Mouse (Mus musculus) stomach, embryonic 16.5 days (tissue): ENCODE data around the gene Bcl2l12. TPM values are rescaled to one million over a fixed set of nuclear protein-coding genes. Genes with fewer than 3 reads are reported as not detected.
A peak's percentile ranks its signal among the peaks of the same experiment; 100 is the strongest.

Experiments used
- ATAC-seq: fragments of 200-750 bp; cut with Nextera tagmentation; 2 replicates; pipeline ENCODE4 v1.8.0; 2017; ENCODE audit warnings: moderate number of reproducible peaks, moderate TSS enrichment; ENCODE audit not compliant: insufficient read depth, low FRiP score
- H3K27ac ChIP-seq: fragments of 300-500 bp; sonication (generic); 2 replicates; pipeline ENCODE4 v1.5.1; 2014; ENCODE audit warnings: low read length
- H3K27me3 ChIP-seq: fragments of 300-500 bp; sonication (generic); 2 replicates; pipeline ENCODE4 v1.6.1; 2014; ENCODE audit warnings: low read length, control low read depth, mixed read lengths; ENCODE audit not compliant: control insufficient read depth, insufficient read depth
- H3K36me3 ChIP-seq: fragments of 300-500 bp; sonication (generic); 2 replicates; pipeline ENCODE4 v1.6.1; 2014; ENCODE audit warnings: low read length; ENCODE audit not compliant: control insufficient read depth, insufficient read depth
- H3K4me1 ChIP-seq: fragments of 300-500 bp; sonication (generic); 2 replicates; pipeline ENCODE4 v1.6.1; 2014; ENCODE audit warnings: low read length, control low read depth, mixed read lengths; ENCODE audit not compliant: control insufficient read depth, insufficient read depth
- H3K4me2 ChIP-seq: fragments of 300-500 bp; sonication (generic); 2 replicates; pipeline ENCODE4 v1.6.1; 2014; ENCODE audit warnings: low read depth, low read length, mixed read lengths
- H3K4me3 ChIP-seq: fragments of 300-500 bp; sonication (generic); replicated peaks from 2 replicates; pipeline ENCODE4 v1.5.1; 2014; ENCODE audit warnings: mild to moderate bottlenecking, low read length
- H3K9ac ChIP-seq: fragments of 300-500 bp; sonication (generic); 2 replicates; pipeline ENCODE4 v1.6.1; 2014; ENCODE audit warnings: low read length
- H3K9me3 ChIP-seq: fragments of 300-500 bp; sonication (generic); replicated peaks from 2 replicates; pipeline ENCODE4 v1.6.1; 2016; ENCODE audit warnings: low read length, control low read depth; ENCODE audit not compliant: control insufficient read depth
- whole genome bisulfite sequencing: fragments of 180-500 bp; shearing (Covaris S2); extraction: QIAGEN DNeasy Blood & Tissue Kit; methylation state at CpG from one replicate; pipeline ENCODE4 v1.1.7; 2014; 5-methylcytosine and 5-hydroxymethylcytosine counted together
- polyA plus RNA-seq: library from polyadenylated mRNA; unstranded; fragments of >200 nt; fragmentation: Nextera tagmentation; extraction: Ambion mirVana; gene quantifications from 2 replicates; pipeline ENCODE4 v1.2.1, GENCODE M21; 2015

The Bcl2l12 gene
- polyA plus RNA-seq, 1 experiment from 2014 or later: 45.8 TPM

GRCm38 (mm10) chr7:44974383-44975116 is 24.0 kb downstream of the Bcl2l12 start, which contains the start of gene Cpt1c:
Gene Cpt1c (minus strand): TSS chr7:44974851.
- WGBS: 2% methylated on average over 22 of the region's 22 CpGs

GRCm38 (mm10) chr7:44973415-44974130 is 24.9 kb downstream of the Bcl2l12 start:
- H3K9ac ChIP-seq: peak overlapping the region; percentile 73
- H3K4me1 ChIP-seq: peaks cover 18% of the 10 kb centered on the region
- ATAC-seq: no peak
- H3K27me3 ChIP-seq: no peaks in the 10 kb centered on the region
- H3K27ac ChIP-seq: peak overlapping the region; percentile 88; the same call in 1 of the 2 replicates
- H3K36me3 ChIP-seq: peaks cover 16% of the 10 kb centered on the region
- peak overlapping the region; percentile 60 for H3K4me3 ChIP-seq
- peak overlapping the region; percentile 78 for H3K4me2 ChIP-seq
- no peaks in the 10 kb centered on the region for H3K9me3 ChIP-seq
- 39% methylated on average over 14 of the region's 14 CpGs for WGBS

More at GRCm38 (mm10) chr7:44974383-44975116, 24.0 kb downstream of the Bcl2l12 start, which contains the start of gene Cpt1c:
- Histone ChIP-seq H3K4me1 (peaks cover 18% of the 10 kb centered on the region), H3K27ac (peak within 1 kb of the TSS; percentile 88), H3K4me2 (peak within 1 kb of the TSS; percentile 78), H3K9ac (peak within 1 kb of the TSS; percentile 73), H3K27me3 (no peaks in the 10 kb centered on the region), H3K36me3 (peaks cover 25% of the 10 kb centered on the region), H3K9me3 (no peaks in the 10 kb centered on the region), H3K4me3 (peak within 1 kb of the TSS; percentile 60)
- ATAC-seq: peak; percentile 30; the same call in 1 of the 2 replicates

DNA sequence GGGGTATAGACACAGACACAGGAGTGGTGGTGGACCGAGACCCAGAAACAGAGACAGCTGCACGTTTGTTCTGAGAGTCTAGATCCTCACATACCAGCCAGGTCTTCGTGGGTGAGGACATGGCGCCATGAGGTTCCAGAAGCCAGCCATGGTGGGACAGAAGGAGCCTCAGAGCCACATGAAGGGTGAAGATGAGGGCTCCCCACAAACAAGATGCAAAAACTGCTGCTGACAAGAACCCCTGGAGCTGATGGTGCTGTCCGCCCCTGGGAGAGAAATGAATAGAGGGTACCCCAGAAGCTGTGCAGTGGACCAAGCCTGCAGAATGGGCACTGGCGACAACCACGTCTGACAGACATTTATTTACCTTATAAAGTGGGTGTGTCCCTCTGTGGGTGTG is 27.4 kb downstream of the Bcl2l12 start:
- no peak for ATAC-seq
- no peaks in the 10 kb centered on the region for H3K9me3 ChIP-seq
- no peaks in the 10 kb centered on the region for H3K36me3 ChIP-seq
- peaks cover 18% of the 10 kb centered on the region for H3K4me1 ChIP-seq
- no peak overlapping the region for H3K27ac ChIP-seq
- WGBS: 55% methylated on average over 7 of the region's 7 CpGs
- H3K4me2 ChIP-seq: peak overlapping the region; percentile 84
- peak overlapping the region; percentile 73; the same call in 1 of the 2 replicates for H3K9ac ChIP-seq
- H3K27me3 ChIP-seq: no peaks in the 10 kb centered on the region
- H3K4me3 ChIP-seq: peak overlapping the region; percentile 47

DNA sequence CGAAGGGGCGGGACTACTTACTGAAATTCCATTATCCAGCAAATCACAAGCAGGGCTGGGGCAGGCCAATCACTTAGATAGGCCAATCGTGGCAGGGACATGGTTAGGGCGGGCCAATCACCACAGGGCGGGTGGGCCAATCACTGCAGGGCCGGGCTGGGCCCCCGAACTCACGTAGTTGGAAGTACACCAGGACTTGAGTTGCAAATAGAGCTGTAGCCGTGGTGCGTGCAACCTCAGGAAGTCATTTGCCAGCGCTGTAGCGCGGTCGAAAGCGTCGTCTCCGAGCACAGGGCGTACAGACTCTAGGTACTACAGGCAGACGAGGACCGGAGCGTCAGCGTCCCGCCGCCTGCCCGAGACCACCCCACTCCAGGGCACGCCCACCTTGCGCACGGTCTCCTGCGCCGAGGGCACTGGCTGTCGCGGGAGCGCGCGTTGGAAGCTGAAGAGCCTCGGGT is 28.3 kb downstream of the Bcl2l12 start:
- no peaks in the 10 kb centered on the region for H3K36me3 ChIP-seq
- H3K27me3 ChIP-seq: no peaks in the 10 kb centered on the region
- peak; percentile 95 for ATAC-seq
- WGBS: under 1% methylated on average over 36 of the region's 36 CpGs
- H3K9me3 ChIP-seq: no peaks in the 10 kb centered on the region
- H3K4me2 ChIP-seq: peak overlapping the region; percentile 84
- peak overlapping the region; percentile 73 for H3K9ac ChIP-seq
- H3K4me3 ChIP-seq: peak overlapping the region; percentile 47
- H3K27ac ChIP-seq: peak overlapping the region; percentile 77
- H3K4me1 ChIP-seq: peaks cover 18% of the 10 kb centered on the region

DNA sequence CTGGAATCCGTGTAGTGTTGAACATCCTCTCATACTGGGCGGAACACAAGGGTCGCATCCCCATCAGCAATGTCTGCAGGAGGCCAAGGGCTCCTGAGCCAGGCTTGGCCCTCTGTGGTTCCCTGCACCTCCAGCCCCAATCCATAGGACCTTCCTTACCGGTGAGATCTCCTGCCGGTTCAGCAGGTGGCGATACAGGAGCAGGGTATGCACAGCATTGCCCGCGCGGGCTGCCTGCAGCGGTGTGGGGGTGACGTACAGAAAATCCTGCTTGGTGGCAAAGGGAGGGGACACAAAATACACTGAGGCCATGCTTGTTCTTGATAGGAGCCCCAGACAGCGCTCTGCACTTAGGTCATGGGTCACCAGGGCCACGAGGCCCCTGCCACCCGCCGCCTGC is 31.9 kb downstream of the Bcl2l12 start:
- Histone ChIP-seq H3K27ac (no peak overlapping the region), H3K4me1 (peaks cover 7% of the 10 kb centered on the region; the same call in 1 of the 2 replicates), H3K27me3 (no peaks in the 10 kb centered on the region), H3K4me2 (no peak overlapping the region), H3K4me3 (no peak overlapping the region), H3K36me3 (no peaks in the 10 kb centered on the region), H3K9me3 (no peaks in the 10 kb centered on the region), H3K9ac (no peak overlapping the region)
- 63% methylated on average over 15 of the region's 15 CpGs for WGBS
- ATAC-seq: no peak

- Histone ChIP-seq H3K4me1 (0 out of 2 replicates have a peak, but pooled peaks cover 2% of the 10 kb centered on the region), H3K27me3 (no peaks in the 10 kb centered on the region), H3K9me3 (no peaks in the 10 kb centered on the region), H3K4me2 (no peak overlapping the region), H3K36me3 (peaks cover 2% of the 10 kb centered on the region; the same call in 1 of the 2 replicates), H3K9ac (no peak overlapping the region), H3K27ac (no peak overlapping the region), H3K4me3 (no peak overlapping the region)
- no peak for ATAC-seq
- WGBS: 73% methylated on average over 7 of the region's 7 CpGs
These were observed 32.5 kb downstream of the Bcl2l12 start for GRCm38 (mm10) chr7:44965975-44966374.

- no peaks in the 10 kb centered on the region for H3K27me3 ChIP-seq
- no peak overlapping the region for H3K4me3 ChIP-seq
- WGBS: 94% methylated on average over 13 of the region's 13 CpGs
These were observed 33.5 kb downstream of the Bcl2l12 start for GRCm38 (mm10) chr7:44964990-44965389.

GRCm38 (mm10) chr7:44962831-44963230 is 35.7 kb downstream of the Bcl2l12 start:
- Histone ChIP-seq H3K27ac (no peak overlapping the region), H3K9ac (no peak overlapping the region), H3K4me3 (no peak overlapping the region), H3K9me3 (no peaks in the 10 kb centered on the region), H3K27me3 (no peaks in the 10 kb centered on the region), H3K36me3 (peaks cover 3% of the 10 kb centered on the region; the same call in 1 of the 2 replicates), H3K4me2 (no peak overlapping the region), H3K4me1 (no peaks in the 10 kb centered on the region)
- no peak for ATAC-seq
- WGBS: 89% methylated on average over 5 of the region's 5 CpGs

More at GRCm38 (mm10) chr7:44964990-44965389, 33.5 kb downstream of the Bcl2l12 start:
- Histone ChIP-seq H3K9ac (no peak overlapping the region), H3K4me2 (no peak overlapping the region), H3K36me3 (peaks cover 3% of the 10 kb centered on the region; the same call in 1 of the 2 replicates), H3K4me1 (no peaks in the 10 kb centered on the region), H3K9me3 (no peaks in the 10 kb centered on the region), H3K27ac (no peak overlapping the region)
- ATAC-seq: no peak

DNA sequence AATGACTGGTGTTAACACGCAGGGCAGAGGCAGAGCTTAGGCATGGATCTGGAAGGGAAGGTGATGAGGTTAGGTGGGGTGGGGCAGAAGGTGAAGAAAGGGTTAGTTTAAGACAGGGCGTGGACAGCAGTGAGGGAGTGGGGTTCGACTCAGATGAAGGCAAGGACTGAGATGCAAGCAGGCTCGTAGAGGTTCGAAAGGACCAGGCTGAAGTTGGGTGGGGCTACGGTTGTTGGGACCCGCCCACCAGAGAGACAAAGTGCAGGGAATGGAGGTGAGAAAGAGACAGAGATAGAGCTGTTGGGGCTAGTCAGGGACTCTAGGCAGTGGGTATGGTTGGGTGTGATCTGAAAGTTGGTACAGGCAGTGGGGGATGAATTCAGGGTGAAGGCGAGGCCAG is 36.2 kb downstream of the Bcl2l12 start:
- Histone ChIP-seq H3K4me2 (no peak overlapping the region), H3K27me3 (no peaks in the 10 kb centered on the region), H3K9ac (no peak overlapping the region), H3K9me3 (no peaks in the 10 kb centered on the region), H3K4me3 (no peak overlapping the region), H3K4me1 (no peaks in the 10 kb centered on the region), H3K36me3 (peaks cover 3% of the 10 kb centered on the region; the same call in 1 of the 2 replicates), H3K27ac (no peak overlapping the region)
- no peak for ATAC-seq
- WGBS: 54% methylated on average over 8 of the region's 8 CpGs
